Mouse (Mus musculus) liver, embryonic 12.5 days (tissue): ENCODE measurements around the gene Ankrd35. TPM values are rescaled to one million over a fixed set of nuclear protein-coding genes. Genes with fewer than 3 reads are reported as not detected.
A peak's percentile ranks its signal among the peaks of the same experiment; 100 is the strongest.

Experiments used
- ATAC-seq: fragments of 200-750 bp; cut with Nextera tagmentation; 2 replicates; pipeline ENCODE4 v1.8.0; 2017; ENCODE audit warnings: moderate number of reproducible peaks, mild to moderate bottlenecking, moderate library complexity
- H3K27ac ChIP-seq: fragments of 300-500 bp; sonication (generic); 2 replicates; pipeline ENCODE4 v1.5.1; 2016; ENCODE audit warnings: mild to moderate bottlenecking
- H3K27me3 ChIP-seq: fragments of 300-500 bp; sonication (generic); replicated peaks from 2 replicates; pipeline ENCODE4 v1.6.1; 2016; ENCODE audit warnings: mild to moderate bottlenecking, moderate library complexity
- H3K36me3 ChIP-seq: fragments of 300-500 bp; sonication (generic); 2 replicates; pipeline ENCODE4 v1.6.1; 2016; ENCODE audit warnings: mild to moderate bottlenecking, moderate library complexity
- H3K4me1 ChIP-seq: fragments of 300-500 bp; sonication (generic); 2 replicates; pipeline ENCODE4 v1.6.1; 2016
- H3K4me2 ChIP-seq: fragments of 300-500 bp; sonication (generic); 2 replicates; pipeline ENCODE4 v1.6.1; 2016; ENCODE audit warnings: mild to moderate bottlenecking, moderate library complexity
- H3K4me3 ChIP-seq: fragments of 300-500 bp; sonication (generic); 2 replicates; pipeline ENCODE4 v1.5.1; 2016; ENCODE audit warnings: mild to moderate bottlenecking, moderate library complexity
- H3K9ac ChIP-seq: fragments of 300-500 bp; sonication (generic); 2 replicates; pipeline ENCODE4 v1.6.1; 2016; ENCODE audit warnings: mild to moderate bottlenecking, moderate library complexity
- H3K9me3 ChIP-seq: fragments of 300-500 bp; sonication (generic); replicated peaks from 2 replicates; pipeline ENCODE4 v1.6.1; 2016; ENCODE audit warnings: mild to moderate bottlenecking, moderate library complexity
- WGBS: fragments of 180-500 bp; shearing (Covaris S2); methylation state at CpG from one replicate; pipeline ENCODE4 v1.1.7; 2016; ENCODE audit not compliant: insufficient replicate concordance; 5-methylcytosine and 5-hydroxymethylcytosine counted together
- polyA plus RNA-seq: library from polyadenylated mRNA; unstranded; fragments of >200 nt; fragmentation: Nextera tagmentation; extraction: Ambion mirVana; gene quantifications from 2 replicates; pipeline ENCODE4 v1.2.1, GENCODE M21; 2016

Ankrd35 gene
- polyA plus RNA-seq, result 0.26 and 0.31 TPM in 2 replicates

DNA sequence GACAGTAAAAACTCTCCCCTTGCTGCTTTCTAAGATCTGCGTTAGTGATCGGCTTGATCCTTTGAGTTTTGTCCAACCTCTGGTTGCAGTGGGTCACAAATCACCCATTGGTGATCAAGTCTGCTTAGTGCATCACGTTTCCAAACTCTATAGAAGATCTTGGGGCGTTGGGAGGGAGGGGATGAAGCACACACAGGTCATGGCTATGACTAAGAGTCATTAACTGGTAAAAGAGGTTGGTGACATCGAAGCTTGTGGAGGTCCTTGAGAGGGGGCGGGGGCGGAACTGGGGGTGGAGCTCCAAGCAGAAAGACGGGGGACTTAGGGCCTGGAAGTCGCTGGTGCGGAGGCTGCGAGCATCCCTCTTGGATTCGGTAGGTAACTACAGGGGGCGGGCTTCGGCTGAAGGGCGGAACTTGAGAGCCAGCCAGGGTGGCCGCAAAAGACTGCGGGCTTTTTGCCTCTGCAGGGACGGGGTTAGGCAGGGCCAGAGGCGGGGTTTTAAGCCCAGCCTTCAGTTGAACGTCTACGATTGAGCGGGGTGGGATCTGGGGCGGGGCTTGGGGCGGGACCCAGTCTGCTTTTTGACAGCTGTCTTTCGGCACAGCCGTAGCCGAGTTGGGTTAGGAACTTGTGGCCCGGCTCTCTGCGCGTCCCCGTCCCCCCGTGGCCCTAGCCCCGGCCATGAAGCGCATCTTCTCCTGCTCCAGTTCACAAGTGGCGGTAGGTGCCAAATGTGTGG, at the start of gene Ankrd35:
Ankrd35 (plus strand) TSS at position 405 of the 742 bp plus-strand sequence.
- no peaks in the 10 kb centered on the region for H3K36me3 ChIP-seq
- WGBS, result 4% methylated on average over 35 of the region's 35 CpGs
- H3K4me1 ChIP-seq, result peaks cover 17% of the 10 kb centered on the region
- H3K9ac ChIP-seq, result peak within 1 kb of the TSS; percentile 48; the same call in 1 of the 2 replicates
- H3K27ac ChIP-seq, result no peak within 1 kb of the TSS
- peaks cover 30% of the 10 kb centered on the region for H3K27me3 ChIP-seq
- H3K4me2 ChIP-seq, result peak within 1 kb of the TSS; percentile 83
- no peaks in the 10 kb centered on the region for H3K9me3 ChIP-seq
- peak; percentile 93 for ATAC-seq
- H3K4me3 ChIP-seq, result peak within 1 kb of the TSS; percentile 52

DNA sequence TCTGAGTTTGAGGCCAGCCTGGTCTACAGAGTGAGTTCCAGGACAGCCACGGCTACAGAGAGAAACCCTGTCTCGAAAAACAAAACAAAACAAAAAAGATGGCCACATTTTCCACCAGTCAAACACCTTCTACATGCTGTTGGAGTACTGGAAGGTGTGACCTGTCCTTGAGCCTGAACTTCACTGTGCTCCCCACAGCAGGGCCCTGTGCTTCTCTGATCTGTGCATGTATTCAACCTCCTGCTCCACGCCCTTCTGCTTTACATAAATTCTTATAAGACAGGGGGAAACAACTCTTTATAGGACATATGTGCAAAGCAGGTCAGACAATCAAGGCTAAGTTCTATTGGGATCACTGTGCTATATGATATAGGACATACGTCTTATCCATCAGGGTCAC, 46.7 kb upstream of the Ankrd35 start:
- Histone ChIP-seq H3K36me3 (peaks cover 50% of the 10 kb centered on the region), H3K27ac (no peak overlapping the region), H3K9me3 (no peaks in the 10 kb centered on the region), H3K4me3 (no peak overlapping the region), H3K4me1 (no peaks in the 10 kb centered on the region), H3K9ac (no peak overlapping the region), H3K27me3 (no peaks in the 10 kb centered on the region), H3K4me2 (no peak overlapping the region)
- no peak for ATAC-seq
- WGBS, result 74% methylated on average over 4 of the region's 4 CpGs

DNA sequence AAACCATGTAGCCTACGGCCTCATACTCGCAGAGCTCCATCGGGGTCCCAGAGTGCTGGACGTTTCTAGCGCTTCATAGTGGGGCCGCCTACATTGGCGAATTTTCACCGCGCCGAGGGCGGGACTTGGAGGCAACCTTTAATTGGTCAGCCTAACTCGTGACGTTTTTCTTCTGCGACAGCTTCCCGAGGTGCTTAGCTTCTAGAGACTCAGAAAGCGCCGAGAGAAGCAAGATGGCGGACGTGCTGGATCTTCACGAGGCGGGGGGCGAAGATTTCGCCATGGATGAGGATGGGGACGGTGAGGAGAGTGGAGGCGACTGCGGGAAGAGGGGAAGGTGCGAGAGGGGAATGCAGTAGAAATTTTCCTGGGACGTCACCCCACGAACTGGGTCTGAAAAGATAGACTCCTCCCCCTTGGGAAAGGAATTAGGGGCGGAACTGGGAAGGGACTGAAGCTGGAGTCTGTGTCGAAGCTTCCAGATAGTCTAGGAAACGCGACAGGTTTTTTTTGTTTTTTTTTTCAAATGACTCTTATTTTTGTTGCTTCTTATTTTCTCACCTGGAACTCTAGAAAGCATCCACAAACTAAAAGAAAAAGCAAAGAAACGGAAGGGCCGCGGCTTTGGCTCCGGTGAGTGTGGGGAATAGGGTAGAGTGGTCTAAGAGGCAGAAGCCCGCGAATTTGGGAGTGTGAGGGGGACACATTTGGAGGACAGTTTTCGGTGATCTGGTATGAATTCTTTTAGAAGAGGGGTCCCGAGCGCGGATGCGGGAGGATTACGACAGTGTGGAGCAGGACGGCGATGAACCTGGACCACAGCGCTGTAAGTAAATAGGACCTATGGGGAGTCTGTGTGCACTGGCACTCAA, 40.0 kb upstream of the Ankrd35 start, which contains the start of gene Rbm8a:
Rbm8a (plus strand) TSS at position 205 of the 872 bp plus-strand sequence.
- H3K27ac ChIP-seq, result peak within 1 kb of the TSS; percentile 71
- peaks cover 38% of the 10 kb centered on the region for H3K4me1 ChIP-seq
- under 1% methylated on average over 48 of the region's 48 CpGs for WGBS
- no peaks in the 10 kb centered on the region for H3K27me3 ChIP-seq
- H3K4me2 ChIP-seq, result peak within 1 kb of the TSS; percentile 71
- H3K36me3 ChIP-seq, result peaks cover 33% of the 10 kb centered on the region
- peak within 1 kb of the TSS; percentile 86 for H3K9ac ChIP-seq
- peak; percentile 94 for ATAC-seq
- peak within 1 kb of the TSS; percentile 84 for H3K4me3 ChIP-seq
- no peaks in the 10 kb centered on the region for H3K9me3 ChIP-seq

DNA sequence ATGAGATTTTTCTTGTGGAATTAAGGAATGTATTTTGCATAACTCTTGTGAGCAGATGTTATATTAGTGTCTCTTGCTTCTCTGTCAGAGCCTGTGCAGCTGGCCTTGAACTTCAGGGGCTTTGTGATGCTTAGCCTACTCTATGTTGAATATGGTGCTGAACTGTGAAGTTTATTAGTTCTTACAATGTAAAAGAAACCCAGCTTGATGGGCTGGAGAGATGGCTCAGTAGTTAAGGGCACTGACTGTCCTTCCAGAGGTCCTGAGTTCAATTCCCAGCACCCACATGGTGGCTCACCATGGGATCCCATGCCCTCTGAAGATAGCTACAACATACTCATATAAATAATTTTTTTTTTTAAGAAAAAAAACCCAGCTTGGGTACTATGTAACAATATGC, 37.9 kb upstream of the Ankrd35 start:
- Histone ChIP-seq H3K4me2 (no peak overlapping the region), H3K36me3 (peaks cover 31% of the 10 kb centered on the region), H3K9ac (no peak overlapping the region), H3K4me3 (no peak overlapping the region), H3K4me1 (peaks cover 54% of the 10 kb centered on the region), H3K9me3 (no peaks in the 10 kb centered on the region), H3K27me3 (no peaks in the 10 kb centered on the region), H3K27ac (no peak overlapping the region)
- no peak for ATAC-seq

DNA sequence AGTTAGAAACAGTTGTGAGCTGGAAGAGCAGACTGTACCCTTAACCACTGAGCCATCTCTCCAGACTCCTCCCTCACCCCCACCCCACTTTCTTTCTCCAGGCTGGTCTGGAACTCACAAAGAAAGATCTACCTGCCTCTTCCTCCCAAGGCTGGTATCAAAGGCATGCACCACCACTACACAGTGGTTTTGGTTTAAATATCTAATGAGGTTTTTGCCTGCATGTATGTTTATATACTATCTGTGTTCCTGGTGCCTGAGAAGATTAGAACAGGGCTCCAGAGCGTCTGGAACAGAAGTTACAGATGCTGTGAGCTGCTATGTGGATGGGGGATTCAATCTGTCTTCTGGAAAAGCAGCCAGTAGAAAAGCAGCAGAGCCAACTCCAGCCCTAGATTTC, 35.9 kb upstream of the Ankrd35 start:
- H3K9ac ChIP-seq, result no peak overlapping the region
- no peak overlapping the region for H3K4me3 ChIP-seq
- H3K4me1 ChIP-seq, result peaks cover 51% of the 10 kb centered on the region
- peaks cover 50% of the 10 kb centered on the region for H3K36me3 ChIP-seq
- no peak for ATAC-seq
- 34% methylated on average over 1 of the region's 1 CpGs for WGBS
- H3K9me3 ChIP-seq, result no peaks in the 10 kb centered on the region
- H3K27me3 ChIP-seq, result no peaks in the 10 kb centered on the region
- H3K27ac ChIP-seq, result no peak overlapping the region; the same call in 1 of the 2 replicates
- no peak overlapping the region for H3K4me2 ChIP-seq

DNA sequence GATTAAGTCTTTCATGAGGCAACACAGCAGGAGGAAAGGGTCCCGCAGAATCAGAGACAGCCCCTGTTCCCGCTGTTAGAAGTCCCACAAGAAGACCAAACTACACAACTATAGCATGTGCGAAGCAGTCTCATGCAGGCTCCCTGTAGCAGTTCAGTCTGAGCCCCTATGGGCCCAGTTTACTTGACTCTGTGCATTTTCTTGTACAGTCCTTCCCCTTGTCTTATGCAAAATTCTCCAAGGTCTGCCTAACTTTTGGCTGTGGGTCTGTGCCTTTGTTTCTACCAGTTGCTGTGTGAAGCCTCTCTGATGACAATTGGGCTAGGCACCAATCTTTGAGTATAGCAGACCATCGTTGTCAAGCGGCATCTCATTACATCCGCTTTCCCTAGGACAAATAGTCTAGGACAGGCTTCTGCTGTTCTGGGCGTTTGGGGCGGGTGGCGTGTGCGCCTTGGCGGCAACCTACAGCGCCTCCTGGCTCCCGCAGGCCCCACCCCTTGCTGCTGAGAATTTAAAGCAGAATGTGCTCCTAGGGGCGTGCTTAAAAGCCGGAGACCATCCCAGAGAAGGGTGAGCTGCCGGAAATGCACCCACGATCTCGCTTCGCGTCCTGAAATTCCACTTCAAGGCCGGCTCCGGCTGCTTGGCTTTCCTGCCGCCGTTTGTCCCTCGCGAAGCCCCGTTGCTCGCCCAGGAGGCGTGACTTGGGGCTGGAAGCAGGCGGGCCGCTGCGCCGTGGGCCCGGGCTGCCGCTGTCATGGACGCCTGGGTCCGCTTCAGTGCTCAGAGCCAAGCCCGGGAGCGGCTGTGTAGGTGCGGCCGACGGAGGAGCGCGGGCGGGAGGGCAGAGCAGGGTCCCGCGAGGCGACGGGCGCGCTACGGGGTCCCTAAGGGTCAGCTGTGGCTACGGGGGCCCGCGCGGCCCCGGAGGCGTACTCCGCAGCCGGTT, 34.7 kb upstream of the Ankrd35 start, which contains the start of the genes Pex11b and Gm42957:
Pex11b (plus strand) TSS at position 449 of the 952 bp plus-strand sequence.
Gm42957 (plus strand) TSS at position 547 of the 952 bp plus-strand sequence.
- Histone ChIP-seq H3K36me3 (peaks cover 61% of the 10 kb centered on the region), H3K4me2 (peak within 1 kb of the TSS; percentile 91), H3K4me3 (peak within 1 kb of the TSS; percentile 90), H3K9ac (peak within 1 kb of the TSS; percentile 97), H3K4me1 (peaks cover 48% of the 10 kb centered on the region), H3K27me3 (no peaks in the 10 kb centered on the region), H3K27ac (peak within 1 kb of the TSS; percentile 85), H3K9me3 (no peaks in the 10 kb centered on the region)
- peak; percentile 89 for ATAC-seq
- 2% methylated on average over 60 of the region's 60 CpGs for WGBS

DNA sequence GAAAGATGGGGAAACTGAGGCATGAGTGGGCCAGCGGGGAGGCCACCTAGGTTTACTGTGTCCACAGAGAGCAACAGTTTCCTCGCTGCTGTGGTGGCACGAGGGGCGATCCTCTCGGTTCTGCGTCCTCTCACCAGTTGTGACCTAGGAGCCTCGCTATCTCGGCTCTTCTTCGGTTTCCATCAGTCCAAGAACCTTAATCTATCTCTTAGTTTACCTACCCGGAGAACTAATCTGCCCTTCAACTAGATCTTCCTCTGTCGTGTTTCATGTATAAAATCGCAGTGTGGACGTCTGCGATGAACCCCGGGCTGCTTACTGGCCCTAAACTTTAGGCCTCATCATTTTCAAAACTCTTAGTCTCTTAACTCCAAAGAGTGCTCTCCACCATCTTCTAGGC, 34.0 kb upstream of the Ankrd35 start:
- no peaks in the 10 kb centered on the region for H3K9me3 ChIP-seq
- H3K4me3 ChIP-seq, result peak overlapping the region; percentile 90
- peaks cover 63% of the 10 kb centered on the region for H3K36me3 ChIP-seq
- ATAC-seq, result peak; percentile 23; the same call in 1 of the 2 replicates
- H3K27ac ChIP-seq, result peak overlapping the region; percentile 85
- H3K4me2 ChIP-seq, result peak overlapping the region; percentile 91
- H3K9ac ChIP-seq, result peak overlapping the region; percentile 97
- no peaks in the 10 kb centered on the region for H3K27me3 ChIP-seq
- peaks cover 43% of the 10 kb centered on the region for H3K4me1 ChIP-seq
- WGBS, result 8% methylated on average over 15 of the region's 15 CpGs

DNA sequence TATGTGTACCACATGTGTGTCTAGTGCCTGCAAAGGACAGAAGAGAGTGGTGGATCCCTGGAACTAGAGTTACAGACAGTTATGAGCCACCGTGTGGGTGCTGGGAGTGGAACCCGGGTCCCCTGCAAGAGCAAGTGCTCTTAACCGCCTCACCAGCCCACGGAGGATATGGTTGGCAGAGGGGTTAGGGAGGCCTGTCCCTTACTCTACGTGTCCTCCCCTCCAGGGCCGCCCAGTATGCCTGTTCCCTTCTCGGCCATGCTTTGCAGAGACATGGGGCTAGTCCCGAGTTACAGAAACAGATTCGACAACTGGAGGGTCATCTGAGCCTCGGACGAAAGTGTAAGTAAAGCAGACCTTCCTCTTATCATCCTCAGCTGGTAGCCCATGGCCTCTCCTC, 33.5 kb upstream of the Ankrd35 start:
- 49% methylated on average over 11 of the region's 11 CpGs for WGBS
- Histone ChIP-seq H3K27me3 (no peaks in the 10 kb centered on the region), H3K9ac (peak overlapping the region; percentile 97), H3K36me3 (peaks cover 63% of the 10 kb centered on the region), H3K9me3 (no peaks in the 10 kb centered on the region), H3K4me3 (peak overlapping the region; percentile 90), H3K4me1 (peaks cover 37% of the 10 kb centered on the region), H3K27ac (peak overlapping the region; percentile 85; the same call in 1 of the 2 replicates), H3K4me2 (peak overlapping the region; percentile 91)
- ATAC-seq, result no peak

DNA sequence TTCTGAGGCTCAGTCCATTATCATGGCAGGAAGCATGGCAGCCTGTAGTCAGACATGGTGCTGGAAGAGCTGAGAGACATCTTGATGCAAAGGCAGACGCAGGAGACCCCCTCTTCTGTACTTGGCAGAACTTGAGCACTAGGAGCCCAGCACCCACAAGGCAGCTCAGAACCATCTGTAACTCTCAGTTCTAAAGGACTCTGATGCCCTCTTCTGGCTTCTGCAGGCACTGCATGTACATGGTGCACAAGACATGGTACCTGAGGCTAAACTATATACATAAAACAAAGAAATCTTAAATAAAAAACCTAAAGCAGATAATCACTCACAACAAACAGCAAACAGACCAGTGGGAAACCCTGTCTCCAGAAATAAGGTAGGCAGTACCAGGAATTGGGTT, 30.7 kb upstream of the Ankrd35 start:
- Histone ChIP-seq H3K9ac (no peak overlapping the region), H3K4me3 (no peak overlapping the region), H3K27me3 (no peaks in the 10 kb centered on the region), H3K4me2 (no peak overlapping the region), H3K9me3 (no peaks in the 10 kb centered on the region), H3K27ac (no peak overlapping the region), H3K36me3 (peaks cover 56% of the 10 kb centered on the region), H3K4me1 (peaks cover 27% of the 10 kb centered on the region)
- 52% methylated on average over 1 of the region's 1 CpGs for WGBS
- no peak for ATAC-seq

DNA sequence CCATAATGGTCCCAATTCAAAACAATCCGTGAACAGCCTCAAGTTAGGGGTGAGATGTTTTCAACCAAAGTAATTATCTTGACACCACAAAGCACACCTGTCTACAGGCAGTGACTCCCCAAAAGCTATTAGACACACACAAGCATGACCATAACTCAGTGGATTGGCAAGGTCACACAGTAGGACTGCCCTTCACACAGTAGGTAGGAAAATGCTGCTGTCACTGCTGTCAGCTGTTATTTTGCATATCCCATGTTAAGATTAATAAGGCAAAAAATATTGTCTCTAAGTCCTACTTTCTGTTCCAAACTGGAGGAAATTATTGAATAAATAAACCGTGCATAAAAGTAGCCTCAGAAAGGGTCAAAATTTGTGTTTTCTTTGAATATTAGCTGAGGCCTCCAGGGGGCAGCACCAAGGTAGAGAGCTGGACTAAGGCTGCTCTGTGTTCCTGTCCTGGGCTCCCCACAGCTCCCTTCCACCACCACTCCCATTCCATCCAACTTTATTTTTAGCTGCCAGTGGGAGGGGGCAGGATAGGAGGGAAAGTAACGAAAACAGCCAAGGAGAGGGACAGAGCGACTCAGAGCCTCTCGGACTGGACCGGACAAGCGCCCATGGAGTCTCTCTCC, 24.8 kb upstream of the Ankrd35 start, which contains the start of gene Itga10:
Itga10 (plus strand) TSS at position 567 of the 632 bp plus-strand sequence.
- ATAC-seq, result 0 out of 2 replicates have a peak, but pooled peaks have one; percentile 43
- Histone ChIP-seq H3K27ac (no peak within 1 kb of the TSS), H3K9me3 (no peaks in the 10 kb centered on the region), H3K36me3 (peaks cover 29% of the 10 kb centered on the region), H3K9ac (no peak within 1 kb of the TSS), H3K4me1 (no peaks in the 10 kb centered on the region), H3K27me3 (no peaks in the 10 kb centered on the region), H3K4me2 (no peak within 1 kb of the TSS), H3K4me3 (no peak within 1 kb of the TSS)
- WGBS, result 74% methylated on average over 7 of the region's 7 CpGs

DNA sequence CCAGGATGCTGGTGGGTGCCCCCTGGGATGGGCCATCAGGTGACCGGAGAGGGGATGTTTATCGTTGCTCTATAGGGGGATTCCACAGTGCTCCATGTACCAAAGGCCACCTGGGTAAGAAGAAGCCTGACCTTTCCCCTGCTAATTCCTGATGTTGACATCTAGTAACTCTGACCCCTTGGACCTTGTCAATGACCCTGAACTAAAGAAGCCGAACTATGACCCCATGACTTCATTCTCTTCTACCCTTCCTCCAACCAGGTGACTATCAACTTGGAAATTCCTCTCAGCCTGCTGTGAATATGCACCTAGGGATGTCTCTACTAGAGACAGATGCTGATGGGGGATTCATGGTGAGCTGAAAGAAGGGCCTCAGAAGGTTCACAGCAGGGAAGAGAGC, 22.6 kb upstream of the Ankrd35 start:
- peaks cover 17% of the 10 kb centered on the region for H3K36me3 ChIP-seq
- no peaks in the 10 kb centered on the region for H3K27me3 ChIP-seq
- H3K9ac ChIP-seq, result no peak overlapping the region
- H3K9me3 ChIP-seq, result no peaks in the 10 kb centered on the region
- H3K4me1 ChIP-seq, result no peaks in the 10 kb centered on the region
- no peak overlapping the region for H3K27ac ChIP-seq
- H3K4me2 ChIP-seq, result no peak overlapping the region
- ATAC-seq, result no peak
- H3K4me3 ChIP-seq, result no peak overlapping the region
- 74% methylated on average over 3 of the region's 3 CpGs for WGBS
